Mouse (Mus musculus) adrenal gland, postnatal 25 days (tissue): ENCODE data around the gene Rras. TPM values are rescaled to one million over a fixed set of nuclear protein-coding genes. Genes with fewer than 3 reads are reported as not detected.

ENCODE experiments used
- DNase-seq: peaks from one replicate; pipeline ENCODE4 v3.0.0; 2021; ENCODE audit warnings: mixed read lengths
- total RNA-seq: library from RNA; stranded (reverse); gene quantifications from 2 replicates; pipeline ENCODE4 v1.2.3, GENCODE M21; 2021

Gene Rras
- total RNA-seq, 1 experiment from 2014 or later = 102 TPM

- no peak for DNase-seq
Measured at GRCm38 (mm10) chr7:45027761-45028160, 10.0 kb downstream of the Rras start.

GRCm38 (mm10) chr7:45028351-45028750, 10.6 kb downstream of the Rras start:
- no peak for DNase-seq

GRCm38 (mm10) chr7:45029995-45030394, 12.2 kb downstream of the Rras start:
- no peak for DNase-seq

GRCm38 (mm10) chr7:45030857-45031256, 13.1 kb downstream of the Rras start:
- no peak for DNase-seq

GRCm38 (mm10) chr7:45033722-45034359, 16.1 kb downstream of the Rras start:
- no peak for DNase-seq

- DNase-seq = no peak
Measured at GRCm38 (mm10) chr7:45035631-45036030, 17.9 kb downstream of the Rras start.

- no peak for DNase-seq
Measured at GRCm38 (mm10) chr7:45036702-45037101, 18.9 kb downstream of the Rras start.

GRCm38 (mm10) chr7:45037720-45038361, 20.1 kb downstream of the Rras start:
- DNase-seq = peak; percentile 67

- DNase-seq = no peak
Measured at GRCm38 (mm10) chr7:45038411-45038810, 20.6 kb downstream of the Rras start.

- DNase-seq = no peak
Measured at GRCm38 (mm10) chr7:45040851-45041250, 23.1 kb downstream of the Rras start.

GRCm38 (mm10) chr7:45043307-45043706, 25.5 kb downstream of the Rras start:
- DNase-seq = no peak

GRCm38 (mm10) chr7:45045741-45046140, 28.0 kb downstream of the Rras start:
- no peak for DNase-seq

GRCm38 (mm10) chr7:45046853-45047350, 29.1 kb downstream of the Rras start:
- no peak for DNase-seq

GRCm38 (mm10) chr7:45047491-45047890, 29.7 kb downstream of the Rras start:
- DNase-seq = no peak

GRCm38 (mm10) chr7:45048001-45048890, 30.5 kb downstream of the Rras start:
- DNase-seq = no peak

- DNase-seq = no peak
Measured at GRCm38 (mm10) chr7:45048923-45049657, 31.3 kb downstream of the Rras start.

- peak; percentile 75 for DNase-seq
Measured at GRCm38 (mm10) chr7:45050945-45051600, 33.3 kb downstream of the Rras start.

GRCm38 (mm10) chr7:45051601-45051974, 33.8 kb downstream of the Rras start:
- DNase-seq = no peak

- no peak for DNase-seq
Measured at GRCm38 (mm10) chr7:45052181-45052861, 34.6 kb downstream of the Rras start.

GRCm38 (mm10) chr7:45052862-45053116, 35.0 kb downstream of the Rras start, which contains the start of gene Prr12:
Gene Prr12 (minus strand): TSS chr7:45052881.
- no peak for DNase-seq
